Mouse (Mus musculus) liver, adult 2 months (tissue): ENCODE data around the gene Dnajc16.

Experiments
- CTCF ChIP-seq: fragments of 200-500 bp; IDR thresholded peaks from 2 replicates; pipeline ENCODE4 v1.5.1; 2011; ENCODE audit warnings: low read depth, low read length, control low read depth
- POLR2A ChIP-seq: fragments of 200-500 bp; IDR thresholded peaks from 2 replicates; pipeline ENCODE4 v1.6.1; 2011; ENCODE audit warnings: low read length, control low read depth; ENCODE audit not compliant: insufficient read depth; ENCODE audit errors: extremely low read depth

- no peak for TF ChIP-seq CTCF
- no peak for TF ChIP-seq POLR2A
Observed at GRCm38 (mm10) chr4:141826060-141826459, 35.3 kb upstream of the Dnajc16 start, which contains the start of gene Cela2a.
